Mouse (Mus musculus): ENCODE data around the gene Efl1.

DNA sequence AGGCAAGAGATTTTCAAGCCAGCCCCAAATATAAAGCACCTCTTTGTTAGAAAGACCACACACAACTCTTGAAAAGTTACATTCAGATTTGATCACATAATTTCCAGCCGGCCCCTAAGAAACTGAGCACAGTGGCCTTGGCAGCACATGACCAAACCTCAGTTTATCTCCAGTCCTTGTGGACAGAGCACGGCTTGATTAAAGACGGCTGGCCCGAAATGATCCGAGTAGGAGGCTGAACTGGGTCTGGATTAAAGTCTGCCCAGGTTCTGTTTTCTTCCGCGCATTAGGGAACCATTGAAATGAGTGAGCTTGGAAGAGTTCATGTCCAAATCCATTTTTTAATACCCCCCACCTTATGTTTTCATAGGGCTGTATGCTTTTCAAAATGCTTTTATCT, 72.1 kb downstream of the Efl1 start:
- TF ChIP-seq CTCF (IDR thresholded peaks at IDR 0.05; ENCODE audit: insufficient read depth, low read depth, low read length) (no peak), POLR2A (IDR thresholded peaks at IDR 0.05; ENCODE audit: insufficient read depth, low read depth, low read length) (no peak)
